Mouse (Mus musculus) kidney, adult 2 months (tissue): ENCODE results near the gene Soat2.

Source experiments
- CTCF ChIP-seq: fragments of 200-500 bp; conservative IDR thresholded peaks from 2 replicates; pipeline ENCODE4 v1.5.1; 2011; ENCODE audit warnings: low read depth, mild to moderate bottlenecking, control low read depth, low read length, moderate library complexity, mixed read lengths; ENCODE audit not compliant: insufficient read depth, insufficient read length
- POLR2A ChIP-seq: fragments of 200-500 bp; IDR thresholded peaks from one replicate; pipeline ENCODE4 v1.6.1; 2011; ENCODE audit warnings: low read depth, low read length, control low read depth

- TF ChIP-seq POLR2A = no peak
- TF ChIP-seq CTCF = no peak
These were observed 9.2 kb upstream of the Soat2 start for GRCm38 (mm10) chr15:102141120-102141519.
